Mouse (Mus musculus): ENCODE data around the gene Olfr967. TPM values are rescaled to one million over a fixed set of nuclear protein-coding genes. Genes with fewer than 3 reads are reported as not detected.

The Olfr967 gene
- not detected in 2 replicates for polyA plus RNA-seq (2015; fragmentation: Nextera tagmentation; extraction: Ambion mirVana)

GRCm38 (mm10) chr9:39745949-39746348 is at the start of gene Olfr967:
Gene Olfr967, plus strand, starts transcription at chr9:39746249.

DNA sequence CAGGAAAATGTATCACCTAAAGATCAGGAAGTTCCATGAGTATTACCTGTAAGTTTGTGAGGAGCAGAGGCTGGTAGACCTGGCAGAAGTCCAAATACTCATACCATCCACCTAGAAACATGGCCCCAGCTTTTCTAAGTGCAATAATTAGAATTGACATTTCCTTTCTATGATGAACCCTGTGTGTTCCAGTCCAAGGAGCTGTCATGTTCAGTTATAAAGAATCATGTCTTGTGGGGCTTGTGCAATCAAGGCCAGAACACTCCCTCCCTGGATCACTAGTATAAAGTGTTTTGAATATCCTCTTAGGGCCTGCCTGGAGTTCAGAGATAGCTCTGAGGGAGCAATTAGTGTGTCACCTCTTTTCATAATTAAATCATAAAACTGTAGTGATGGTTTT is 39.0 kb upstream of the Olfr967 start, which contains the start of gene Olfr149:
Gene Olfr149 (minus strand): TSS at position 101 of the 400 bp plus-strand sequence.

DNA sequence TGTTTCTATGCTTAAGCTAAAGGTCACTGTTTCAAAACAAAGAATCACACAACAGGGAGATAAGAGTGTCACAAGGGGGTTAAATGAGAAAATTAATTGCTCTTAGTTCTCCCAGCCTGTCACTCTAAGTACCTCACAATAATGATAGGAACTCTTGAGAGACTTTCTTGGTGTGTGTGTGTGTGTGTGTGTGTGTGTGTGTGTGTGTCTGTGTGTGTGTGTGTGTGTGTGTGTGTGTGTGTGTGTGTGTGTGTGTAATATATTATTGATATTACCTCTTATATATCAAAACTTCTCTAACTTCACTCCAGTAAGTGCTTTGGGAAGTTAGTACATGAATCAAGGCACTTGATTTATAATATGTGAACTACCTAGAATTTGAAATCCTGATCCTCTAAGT is 35.0 kb upstream of the Olfr967 start, which contains the start of gene Olfr965:
Gene Olfr965 (plus strand): TSS at position 301 of the 400 bp plus-strand sequence.

GRCm38 (mm10) chr9:39730678-39731077 is 15.4 kb upstream of the Olfr967 start, which contains the start of gene Olfr150:
Gene Olfr150, plus strand, starts transcription at chr9:39730978.

DNA sequence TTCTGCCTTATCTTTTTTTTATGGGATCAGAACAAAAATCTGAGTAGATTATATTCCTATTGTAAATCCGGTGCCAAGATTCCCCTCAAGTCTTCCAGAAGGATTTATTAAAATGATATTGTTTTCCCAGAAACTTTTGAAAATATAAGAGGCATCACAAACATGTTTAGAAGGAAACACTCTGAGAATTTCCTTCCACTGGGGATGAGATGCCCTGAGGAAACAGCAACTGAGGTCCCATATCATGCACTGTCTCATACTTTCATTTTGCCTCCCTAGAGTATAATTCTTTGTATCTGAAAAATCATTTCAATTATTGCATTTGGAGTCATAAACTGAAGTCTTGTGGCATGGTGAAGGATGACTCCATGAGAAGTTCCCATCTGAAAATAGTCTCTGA is 37.1 kb downstream of the Olfr967 start, which contains the start of gene Olfr968:
Gene Olfr968 (minus strand): TSS at position 101 of the 400 bp plus-strand sequence.

GRCm38 (mm10) chr9:39790558-39790957 is 44.5 kb downstream of the Olfr967 start, which contains the start of gene Olfr969:
Gene Olfr969, plus strand, starts transcription at chr9:39790945.

Other genes starting within 250 kb of the Olfr967 start
- gene Olfr957, start 230.4 kb upstream of the Olfr967 start, polyA plus RNA-seq (2015; fragmentation: Nextera tagmentation; extraction: Ambion mirVana): not detected in 2 replicates
- gene Olfr958, start 192.2 kb upstream of the Olfr967 start, polyA plus RNA-seq (2015; fragmentation: Nextera tagmentation; extraction: Ambion mirVana): not detected in 2 replicates
- gene Olfr959, start 170.7 kb upstream of the Olfr967 start, polyA plus RNA-seq (2015; fragmentation: Nextera tagmentation; extraction: Ambion mirVana): 0.22 TPM in 1 of 2 replicates, not detected in the other
- 190 and 211 TPM in 2 replicates for gene AW551984, start 141.8 kb upstream of the Olfr967 start, polyA plus RNA-seq (2015; fragmentation: Nextera tagmentation; extraction: Ambion mirVana)
- gene Olfr148, start 135.6 kb upstream of the Olfr967 start, polyA plus RNA-seq (2015; fragmentation: Nextera tagmentation; extraction: Ambion mirVana): not detected in 2 replicates
- gene Olfr960, start 124.9 kb upstream of the Olfr967 start, polyA plus RNA-seq (2015; fragmentation: Nextera tagmentation; extraction: Ambion mirVana): not detected in 2 replicates
- gene Olfr961, start 101.2 kb upstream of the Olfr967 start, polyA plus RNA-seq (2015; fragmentation: Nextera tagmentation; extraction: Ambion mirVana): not detected in 2 replicates
- gene Olfr963, start 79.0 kb upstream of the Olfr967 start, polyA plus RNA-seq (2015; fragmentation: Nextera tagmentation; extraction: Ambion mirVana): not detected in 2 replicates
- not detected in 2 replicates for gene Olfr149, start 39.1 kb upstream of the Olfr967 start, polyA plus RNA-seq (2015; fragmentation: Nextera tagmentation; extraction: Ambion mirVana)
- gene Olfr965, start 34.9 kb upstream of the Olfr967 start, polyA plus RNA-seq (2015; fragmentation: Nextera tagmentation; extraction: Ambion mirVana): not detected in 2 replicates
- gene Olfr150, start 15.3 kb upstream of the Olfr967 start, polyA plus RNA-seq (2015; fragmentation: Nextera tagmentation; extraction: Ambion mirVana): not detected in 2 replicates
- gene Olfr968, start 37.0 kb downstream of the Olfr967 start, polyA plus RNA-seq (2015; fragmentation: Nextera tagmentation; extraction: Ambion mirVana): not detected in 2 replicates
- gene Olfr969, start 44.7 kb downstream of the Olfr967 start, polyA plus RNA-seq (2015; fragmentation: Nextera tagmentation; extraction: Ambion mirVana): not detected in 2 replicates
- not detected in 2 replicates for gene Olfr970, start 62.6 kb downstream of the Olfr967 start, polyA plus RNA-seq (2015; fragmentation: Nextera tagmentation; extraction: Ambion mirVana)
- not detected in 2 replicates for gene Olfr971, start 90.6 kb downstream of the Olfr967 start, polyA plus RNA-seq (2015; fragmentation: Nextera tagmentation; extraction: Ambion mirVana)
- gene Olfr972, start 120.2 kb downstream of the Olfr967 start, polyA plus RNA-seq (2015; fragmentation: Nextera tagmentation; extraction: Ambion mirVana): not detected in 2 replicates
- gene Olfr229, start 161.1 kb downstream of the Olfr967 start, polyA plus RNA-seq (2015; fragmentation: Nextera tagmentation; extraction: Ambion mirVana): not detected in 2 replicates
- not detected in 2 replicates for gene Olfr974, start 191.3 kb downstream of the Olfr967 start, polyA plus RNA-seq (2015; fragmentation: Nextera tagmentation; extraction: Ambion mirVana)
- not detected in 2 replicates for gene Olfr975, start 205.8 kb downstream of the Olfr967 start, polyA plus RNA-seq (2015; fragmentation: Nextera tagmentation; extraction: Ambion mirVana)
- not detected in 2 replicates for gene Olfr976, start 214.9 kb downstream of the Olfr967 start, polyA plus RNA-seq (2015; fragmentation: Nextera tagmentation; extraction: Ambion mirVana)
- gene Olfr978, start 245.9 kb downstream of the Olfr967 start, polyA plus RNA-seq (2015; fragmentation: Nextera tagmentation; extraction: Ambion mirVana): not detected in 2 replicates

All from neural tube, postnatal 0 days (tissue).